Mouse (Mus musculus) forebrain, embryonic 16.5 days (tissue): ENCODE measurements at regions not wholly inside any gene's neighbourhood (a gene's known extent, or its start where the extent isn't known, plus 50 kb on each side); places are given as distances from the start of the nearest gene placed in this dataset.
A peak's percentile ranks its signal among the peaks of the same experiment; 100 is the strongest.

Experiments used
- ATAC-seq: fragments of 200-750 bp; cut with Nextera tagmentation; 2 replicates; pipeline ENCODE4 v1.8.0; 2017; ENCODE audit warnings: mild to moderate bottlenecking, moderate library complexity
- H3K27ac ChIP-seq: fragments of 300-500 bp; sonication (generic); 2 replicates; pipeline ENCODE4 v1.5.1; 2014; ENCODE audit warnings: low read length, control low read depth
- H3K27me3 ChIP-seq: fragments of 300-500 bp; sonication (generic); replicated peaks from 2 replicates; pipeline ENCODE4 v1.6.1; 2014; ENCODE audit warnings: low read length; ENCODE audit not compliant: control insufficient read depth, insufficient read depth
- H3K36me3 ChIP-seq: fragments of 300-500 bp; sonication (generic); 2 replicates; pipeline ENCODE4 v1.6.1; 2014; ENCODE audit not compliant: control insufficient read depth, insufficient read depth
- H3K4me1 ChIP-seq: fragments of 300-500 bp; sonication (generic); replicated peaks from 2 replicates; pipeline ENCODE4 v1.6.1; 2014; ENCODE audit warnings: low read length; ENCODE audit not compliant: control insufficient read depth, insufficient read depth
- H3K4me2 ChIP-seq: fragments of 300-500 bp; sonication (generic); 2 replicates; pipeline ENCODE4 v1.6.1; 2014; ENCODE audit warnings: mild to moderate bottlenecking, low read length, control low read depth
- H3K4me3 ChIP-seq: fragments of 300-500 bp; sonication (generic); replicated peaks from 2 replicates; pipeline ENCODE4 v1.5.1; 2014; ENCODE audit warnings: mild to moderate bottlenecking, low read length, control low read depth
- H3K9ac ChIP-seq: fragments of 300-500 bp; sonication (generic); replicated peaks from 2 replicates; pipeline ENCODE4 v1.6.1; 2014; ENCODE audit warnings: low read depth, low read length, control low read depth
- H3K9me3 ChIP-seq: fragments of 300-500 bp; sonication (generic); 2 replicates; pipeline ENCODE4 v1.6.1; 2016; ENCODE audit warnings: low read length; ENCODE audit not compliant: control insufficient read depth
- WGBS: fragments of 180-500 bp; shearing (Covaris S2); extraction: QIAGEN DNeasy Blood & Tissue Kit; methylation state at CpG from one replicate; pipeline ENCODE4 v1.1.7; 2014; 5-methylcytosine and 5-hydroxymethylcytosine counted together

- 16% methylated on average over 7 of the region's 7 CpGs for WGBS
- H3K4me2 ChIP-seq: no peak overlapping the region
- H3K9me3 ChIP-seq: no peaks in the 10 kb centered on the region
- H3K4me1 ChIP-seq: no peaks in the 10 kb centered on the region
- ATAC-seq: peak; percentile 55; the same call in 1 of the 2 replicates
- H3K36me3 ChIP-seq: no peaks in the 10 kb centered on the region
- no peak overlapping the region for H3K4me3 ChIP-seq
- H3K9ac ChIP-seq: no peak overlapping the region
- no peaks in the 10 kb centered on the region for H3K27me3 ChIP-seq
- H3K27ac ChIP-seq: no peak overlapping the region
These were observed 1526.3 kb upstream of the Tenm4 start for GRCm38 (mm10) chr7:94644560-94645285.

- Histone ChIP-seq H3K9me3 (no peaks in the 10 kb centered on the region), H3K4me3 (no peak overlapping the region), H3K4me2 (no peak overlapping the region), H3K9ac (no peak overlapping the region), H3K36me3 (no peaks in the 10 kb centered on the region), H3K27ac (no peak overlapping the region), H3K4me1 (no peaks in the 10 kb centered on the region), H3K27me3 (no peaks in the 10 kb centered on the region)
- 16% methylated on average over 4 of the region's 4 CpGs for WGBS
- no peak for ATAC-seq
These were observed 1525.7 kb upstream of the Tenm4 start for GRCm38 (mm10) chr7:94645337-94645736.

- 38% methylated on average over 1 of the region's 1 CpGs for WGBS
- H3K9ac ChIP-seq: no peak overlapping the region
- no peak overlapping the region for H3K4me2 ChIP-seq
- no peak overlapping the region for H3K4me3 ChIP-seq
- H3K27ac ChIP-seq: no peak overlapping the region
- ATAC-seq: peak; percentile 75
- no peaks in the 10 kb centered on the region for H3K36me3 ChIP-seq
- no peaks in the 10 kb centered on the region for H3K4me1 ChIP-seq
- no peaks in the 10 kb centered on the region for H3K9me3 ChIP-seq
- no peaks in the 10 kb centered on the region for H3K27me3 ChIP-seq
These were observed 1520.6 kb upstream of the Tenm4 start for GRCm38 (mm10) chr7:94650462-94650861.

GRCm38 (mm10) chr7:94666392-94667155 is 1504.5 kb upstream of the Tenm4 start:
- no peak overlapping the region for H3K9ac ChIP-seq
- no peaks in the 10 kb centered on the region for H3K27me3 ChIP-seq
- WGBS: 47% methylated on average over 4 of the region's 4 CpGs
- no peak overlapping the region for H3K4me2 ChIP-seq
- H3K27ac ChIP-seq: no peak overlapping the region
- no peaks in the 10 kb centered on the region for H3K36me3 ChIP-seq
- H3K9me3 ChIP-seq: no peaks in the 10 kb centered on the region
- ATAC-seq: peak; percentile 68
- H3K4me1 ChIP-seq: no peaks in the 10 kb centered on the region
- H3K4me3 ChIP-seq: no peak overlapping the region

GRCm38 (mm10) chr7:94668296-94668695 is 1502.8 kb upstream of the Tenm4 start:
- Histone ChIP-seq H3K4me3 (no peak overlapping the region), H3K27me3 (no peaks in the 10 kb centered on the region), H3K36me3 (no peaks in the 10 kb centered on the region), H3K27ac (no peak overlapping the region), H3K4me2 (no peak overlapping the region), H3K9me3 (no peaks in the 10 kb centered on the region), H3K4me1 (no peaks in the 10 kb centered on the region), H3K9ac (no peak overlapping the region)
- 19% methylated on average over 1 of the region's 1 CpGs for WGBS
- ATAC-seq: no peak

- Histone ChIP-seq H3K9me3 (no peaks in the 10 kb centered on the region), H3K27me3 (no peaks in the 10 kb centered on the region), H3K27ac (no peak overlapping the region), H3K4me3 (no peak overlapping the region), H3K9ac (no peak overlapping the region), H3K36me3 (no peaks in the 10 kb centered on the region), H3K4me1 (no peaks in the 10 kb centered on the region), H3K4me2 (no peak overlapping the region)
- ATAC-seq: no peak
- WGBS: 30% methylated on average over 2 of the region's 2 CpGs
These were observed 1502.1 kb upstream of the Tenm4 start for GRCm38 (mm10) chr7:94668836-94669396.

- no peak overlapping the region for H3K4me3 ChIP-seq
- 16% methylated on average over 2 of the region's 2 CpGs for WGBS
These were observed 1483.2 kb upstream of the Tenm4 start for GRCm38 (mm10) chr7:94687887-94688286.

GRCm38 (mm10) chr7:94697214-94697613 is 1473.8 kb upstream of the Tenm4 start:
- no peaks in the 10 kb centered on the region for H3K4me1 ChIP-seq
- no peak overlapping the region for H3K4me3 ChIP-seq
- no peaks in the 10 kb centered on the region for H3K36me3 ChIP-seq
- 92% methylated on average over 4 of the region's 4 CpGs for WGBS
- H3K27me3 ChIP-seq: no peaks in the 10 kb centered on the region
- H3K4me2 ChIP-seq: no peak overlapping the region
- H3K27ac ChIP-seq: no peak overlapping the region
- ATAC-seq: no peak
- H3K9ac ChIP-seq: no peak overlapping the region
- H3K9me3 ChIP-seq: no peaks in the 10 kb centered on the region

More at GRCm38 (mm10) chr7:94687887-94688286, 1483.2 kb upstream of the Tenm4 start:
- Histone ChIP-seq H3K4me1 (peaks cover 5% of the 10 kb centered on the region; the same call in 1 of the 2 replicates), H3K27ac (no peak overlapping the region), H3K9me3 (no peaks in the 10 kb centered on the region), H3K9ac (no peak overlapping the region), H3K4me2 (no peak overlapping the region), H3K36me3 (no peaks in the 10 kb centered on the region), H3K27me3 (no peaks in the 10 kb centered on the region)
- ATAC-seq: peak; percentile 93

- H3K9me3 ChIP-seq: no peaks in the 10 kb centered on the region
- H3K4me3 ChIP-seq: no peak overlapping the region
- no peak overlapping the region for H3K9ac ChIP-seq
- no peak overlapping the region for H3K27ac ChIP-seq
- H3K36me3 ChIP-seq: no peaks in the 10 kb centered on the region
- H3K27me3 ChIP-seq: no peaks in the 10 kb centered on the region
- H3K4me1 ChIP-seq: no peaks in the 10 kb centered on the region
- H3K4me2 ChIP-seq: no peak overlapping the region
- peak; percentile 80 for ATAC-seq
These were observed 1464.6 kb upstream of the Tenm4 start for GRCm38 (mm10) chr7:94706457-94706856.
